In genomic region chr2:52424747-52425522, GRCm38 (mm10) we compare ENCODE assay signal across 8 mouse cellular contexts. TPM values are rescaled to one million over a fixed set of nuclear protein-coding genes. Genes with fewer than 3 reads are reported as not detected.
DNase-seq lines count a peak whose midpoint lies in the region; ATAC-seq lines count a peak whose summit lies in the region.

Gene Arl5a (minus strand): TSS chr2:52424901.

- peak within 1 kb of the TSS; percentile 93 for H3K9ac ChIP-seq in hindbrain, embryonic 16.5 days (ENCODE audit: low read depth, low read length)

- peak within 1 kb of the TSS; percentile 98 for H3K4me3 ChIP-seq in hindbrain, embryonic 16.5 days (ENCODE audit: low read length)
- H3K4me3 ChIP-seq in macrophage (ENCODE audit: inconsistent target) = peak within 1 kb of the TSS; percentile 59

- peaks cover 26% of the 10 kb centered on the region for H3K4me1 ChIP-seq in hindbrain, embryonic 16.5 days (ENCODE audit: control insufficient read depth, insufficient read depth, low read depth, low read length)

- H3K36me3 ChIP-seq in hindbrain, embryonic 16.5 days (ENCODE audit: control insufficient read depth, insufficient read depth, low read length) = no peaks in the 10 kb centered on the region
- H3K36me3 ChIP-seq in macrophage (ENCODE audit: inconsistent target) = no peaks in the 10 kb centered on the region

- peak within 1 kb of the TSS; percentile 92 for H3K27ac ChIP-seq in hindbrain, embryonic 16.5 days (ENCODE audit: low read depth, low read length)
- peak within 1 kb of the TSS; percentile 32 for H3K27ac ChIP-seq in macrophage

- peaks cover 45% of the 10 kb centered on the region for H3K79me2 ChIP-seq in macrophage (ENCODE audit: inconsistent target)

- H3K27me3 ChIP-seq in hindbrain, embryonic 16.5 days (replicated peaks; ENCODE audit: control insufficient read depth, insufficient read depth, low read length) = no peaks in the 10 kb centered on the region

- ATAC-seq in hindbrain, embryonic 16.5 days = peak; percentile 95

- no peaks in the 10 kb centered on the region for H3K9me3 ChIP-seq in hindbrain, embryonic 16.5 days (ENCODE audit: control insufficient read depth, low read length)

- peak; percentile 91 for DNase-seq in T-cell, adult 2 months (ENCODE audit: low spot score)
- DNase-seq in cerebellum, postnatal 36 days = peak; percentile 96 to 99
- DNase-seq in gastrocnemius, adult 18-20 months (ENCODE audit: low spot score) = peak; percentile 94
- peak; percentile 97 to 99 for DNase-seq in left cerebral cortex, adult 18-20 months (ENCODE audit: low spot score in 2 of 2)
- DNase-seq in right cerebral cortex, adult 18-20 months = peak; percentile 96
- DNase-seq in urinary bladder, postnatal 10 days (ENCODE audit: low spot score) = peak; percentile 92

- WGBS in hindbrain, embryonic 16.5 days = under 1% methylated on average over 56 of the region's 57 CpGs
- 0% methylated on average over 52 of the region's 57 CpGs for WGBS in macrophage (ENCODE audit: missing documents)

- H3K4me2 ChIP-seq in hindbrain, embryonic 16.5 days (ENCODE audit: low read length) = peak within 1 kb of the TSS; percentile 70

RNA-seq across cellular contexts. Expression of gene Arl5a, which starts in this region (rescaled TPM):
- total RNA-seq in gastrocnemius, adult 18-20 months (2021) = 10 to 100 TPM; 31.5 to 32.0 TPM
- 25.8 and 39.3 TPM in 2 replicates for polyA plus RNA-seq in hindbrain, embryonic 16.5 days (2015; fragmentation: Nextera tagmentation; extraction: Ambion mirVana)
- 10 to 100 TPM; 62.6 to 69.2 TPM for total RNA-seq in left cerebral cortex, adult 18-20 months (2021)
- total RNA-seq in macrophage (2018; cell fraction: chromatin; rRNA removed) = 10 to 100 TPM; 17.5 to 61.8 (median 32.3) TPM
- total RNA-seq in macrophage (2018; cell fraction: cytosol; rRNA removed) = 10 to 100 TPM; 45.7 to 76.2 (median 63.1) TPM
- total RNA-seq in macrophage (2018; cell fraction: nucleus; rRNA removed) = 10 to 100 TPM; 27.8 to 82.9 (median 47.6) TPM
- polyA plus RNA-seq in macrophage (2018) = 35.3 to 58.7 TPM (median 56.2 TPM) in 3 replicates

Comparison
In these comparisons a context has a peak if more than half of its experiments do, and no peak if none do; other contexts are left out.
1. Peak in every context shown above with its lines: DNase-seq, ATAC-seq, H3K4me3 ChIP-seq and H3K27ac ChIP-seq.